Mouse (Mus musculus): ENCODE measurements around the gene Olfr823. TPM values are rescaled to one million over a fixed set of nuclear protein-coding genes. Genes with fewer than 3 reads are reported as not detected.
"Not testable (repeated sequence)": the region's sequence is repeated elsewhere in the genome, so short reads cannot be mapped to it uniquely, and the experiment has no call there.

Gene Olfr823
- polyA plus RNA-seq (2011; ENCODE audit: insufficient read length, low read depth, missing spikeins): not detected in 2 replicates

- not testable (repeated sequence) for H3K4me3 ChIP-seq (ENCODE audit: insufficient read depth, low read length); H3K27ac ChIP-seq (ENCODE audit: insufficient read depth, low read length)
Observed at GRCm38 (mm10) chr10:130115283-130115682, at the start of gene Olfr823. Gene Olfr823, minus strand, starts transcription at chr10:130115383.

DNA sequence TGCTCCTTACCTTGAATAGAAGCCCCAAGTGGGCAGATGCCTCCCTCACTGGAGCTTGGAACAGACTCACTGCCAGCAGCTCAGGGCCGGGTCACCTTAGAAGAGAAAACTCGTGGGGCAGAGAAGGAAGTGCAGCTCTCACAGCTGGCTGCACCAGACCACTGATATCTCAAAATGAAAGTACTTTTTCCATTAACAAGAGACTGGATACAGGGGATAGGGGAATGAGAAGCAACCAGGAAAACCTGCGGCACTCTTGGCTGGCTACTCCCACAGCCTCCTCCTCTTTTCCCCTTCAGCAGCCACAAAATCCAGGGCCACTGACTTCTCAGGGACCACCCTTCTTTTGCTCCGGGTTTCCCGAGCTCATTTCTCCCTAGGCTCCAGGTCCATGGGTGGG, 28.9 kb upstream of the Olfr823 start:
- Histone ChIP-seq H3K4me3 (ENCODE audit: insufficient read depth, low read length) (no peak overlapping the region), H3K27ac (ENCODE audit: insufficient read depth, low read length) (no peak overlapping the region), H3K4me1 (ENCODE audit: control insufficient read depth, insufficient read depth, low read length) (no peaks in the 10 kb centered on the region)
- TF ChIP-seq POLR2A (IDR thresholded peaks at IDR 0.05; ENCODE audit: low read depth, low read length): no peak
- TF ChIP-seq CTCF (IDR thresholded peaks at IDR 0.05; ENCODE audit: borderline replicate concordance, insufficient read depth, low read length): no peak

More at GRCm38 (mm10) chr10:130115283-130115682, at the start of gene Olfr823:
- not testable (repeated sequence) for H3K4me1 ChIP-seq (ENCODE audit: control insufficient read depth, insufficient read depth, low read length)

DNA sequence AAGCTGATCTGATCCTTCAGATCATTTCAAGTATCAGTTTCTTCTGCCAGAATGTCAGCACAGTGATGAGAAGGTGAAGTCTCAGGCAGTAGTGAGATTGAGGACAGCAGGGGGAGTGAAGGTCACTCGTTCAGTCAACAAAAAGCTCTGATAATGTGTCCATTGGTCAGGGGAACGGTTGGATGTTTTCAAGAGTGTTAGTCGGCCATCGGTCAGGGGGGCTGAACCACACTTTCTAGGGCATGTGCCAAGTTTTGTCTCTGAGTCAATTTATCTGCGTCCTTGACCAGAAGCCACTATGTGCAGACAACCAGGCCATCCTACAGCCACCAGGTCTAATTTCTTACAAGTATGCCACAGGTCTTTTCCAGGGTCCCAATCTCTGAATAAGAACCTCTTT, 27.3 kb upstream of the Olfr823 start:
- H3K27ac ChIP-seq (ENCODE audit: insufficient read depth, low read length); H3K4me1 ChIP-seq (ENCODE audit: control insufficient read depth, insufficient read depth, low read length); H3K4me3 ChIP-seq (ENCODE audit: insufficient read depth, low read length): not testable (repeated sequence)

GRCm38 (mm10) chr10:130134811-130135210, 19.6 kb upstream of the Olfr823 start:
- H3K27ac ChIP-seq (ENCODE audit: insufficient read depth, low read length): no peak overlapping the region
- no peaks in the 10 kb centered on the region for H3K4me1 ChIP-seq (ENCODE audit: control insufficient read depth, insufficient read depth, low read length)
- TF ChIP-seq POLR2A (IDR thresholded peaks at IDR 0.05; ENCODE audit: low read depth, low read length) (no peak), CTCF (IDR thresholded peaks at IDR 0.05; ENCODE audit: borderline replicate concordance, insufficient read depth, low read length) (no peak)
- no peak overlapping the region for H3K4me3 ChIP-seq (ENCODE audit: insufficient read depth, low read length)

DNA sequence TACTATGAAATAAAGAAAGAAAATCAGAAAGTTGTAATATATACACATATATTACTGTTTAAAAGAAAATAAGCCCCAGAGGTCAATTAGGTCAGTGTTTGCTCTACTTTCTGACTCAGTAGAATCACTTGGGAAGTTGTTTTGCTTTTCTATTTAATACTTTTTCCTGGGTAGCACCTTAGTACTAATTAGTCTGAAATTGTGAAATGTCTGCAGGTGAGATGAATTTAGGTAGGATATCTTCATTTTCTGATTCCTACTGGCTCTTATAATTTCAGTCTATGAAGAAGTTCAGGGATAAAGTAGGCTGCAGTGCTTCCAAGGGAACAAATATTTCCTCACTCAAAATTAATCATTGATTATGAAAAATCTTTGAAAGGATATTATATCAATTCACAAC, 14.7 kb upstream of the Olfr823 start, which contains the start of gene Olfr824:
Gene Olfr824, minus strand, starts transcription at position 101 of the 400 bp plus-strand sequence.
- H3K4me3 ChIP-seq (ENCODE audit: insufficient read depth, low read length); H3K27ac ChIP-seq (ENCODE audit: insufficient read depth, low read length); H3K4me1 ChIP-seq (ENCODE audit: control insufficient read depth, insufficient read depth, low read length): not testable (repeated sequence)

DNA sequence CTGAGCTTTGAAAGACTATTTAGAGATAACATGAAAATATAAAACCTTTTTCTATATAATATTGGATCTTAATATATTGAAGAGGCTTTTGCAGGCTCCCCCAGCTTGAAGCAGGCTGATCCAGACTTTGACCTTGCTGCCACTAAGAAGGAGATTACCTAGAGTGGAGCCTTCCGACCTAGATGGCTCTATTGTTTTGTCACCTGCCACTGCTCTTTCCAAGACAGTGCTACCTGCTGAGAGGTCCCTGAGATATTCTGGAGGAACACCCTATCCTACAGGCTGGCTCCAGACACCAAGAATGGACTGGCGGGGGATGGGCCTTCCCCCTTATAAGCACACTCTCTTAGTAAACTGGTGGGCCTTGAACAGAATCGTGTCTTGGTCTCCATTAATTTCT, 862 bp upstream of the Olfr823 start:
- not testable (repeated sequence) for H3K4me3 ChIP-seq (ENCODE audit: insufficient read depth, low read length); H3K4me1 ChIP-seq (ENCODE audit: control insufficient read depth, insufficient read depth, low read length); H3K27ac ChIP-seq (ENCODE audit: insufficient read depth, low read length)

DNA sequence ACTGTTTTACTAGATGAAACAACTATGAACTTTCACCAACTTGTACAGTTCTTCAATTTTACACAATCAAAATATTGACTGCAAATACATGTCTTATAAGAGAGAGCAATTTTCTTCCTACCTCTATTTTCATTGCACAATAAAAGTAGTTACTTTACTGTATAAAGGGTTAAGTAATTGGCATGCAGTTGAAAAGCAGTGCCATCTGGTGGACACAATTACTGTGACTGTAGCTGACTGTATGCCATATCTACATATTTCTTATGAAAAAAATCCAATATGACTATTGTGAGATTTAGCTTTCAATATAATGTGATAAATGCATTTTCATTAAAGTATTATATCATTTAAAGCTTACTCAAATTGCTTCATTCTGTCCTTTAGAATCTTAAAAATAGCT, 19.1 kb downstream of the Olfr823 start:
- no peak overlapping the region for H3K27ac ChIP-seq (ENCODE audit: insufficient read depth, low read length)
- no peak overlapping the region for H3K4me3 ChIP-seq (ENCODE audit: insufficient read depth, low read length)
- TF ChIP-seq POLR2A (IDR thresholded peaks at IDR 0.05; ENCODE audit: low read depth, low read length): no peak
- no peak for TF ChIP-seq CTCF (IDR thresholded peaks at IDR 0.05; ENCODE audit: borderline replicate concordance, insufficient read depth, low read length)
- H3K4me1 ChIP-seq (ENCODE audit: control insufficient read depth, insufficient read depth, low read length): no peaks in the 10 kb centered on the region

DNA sequence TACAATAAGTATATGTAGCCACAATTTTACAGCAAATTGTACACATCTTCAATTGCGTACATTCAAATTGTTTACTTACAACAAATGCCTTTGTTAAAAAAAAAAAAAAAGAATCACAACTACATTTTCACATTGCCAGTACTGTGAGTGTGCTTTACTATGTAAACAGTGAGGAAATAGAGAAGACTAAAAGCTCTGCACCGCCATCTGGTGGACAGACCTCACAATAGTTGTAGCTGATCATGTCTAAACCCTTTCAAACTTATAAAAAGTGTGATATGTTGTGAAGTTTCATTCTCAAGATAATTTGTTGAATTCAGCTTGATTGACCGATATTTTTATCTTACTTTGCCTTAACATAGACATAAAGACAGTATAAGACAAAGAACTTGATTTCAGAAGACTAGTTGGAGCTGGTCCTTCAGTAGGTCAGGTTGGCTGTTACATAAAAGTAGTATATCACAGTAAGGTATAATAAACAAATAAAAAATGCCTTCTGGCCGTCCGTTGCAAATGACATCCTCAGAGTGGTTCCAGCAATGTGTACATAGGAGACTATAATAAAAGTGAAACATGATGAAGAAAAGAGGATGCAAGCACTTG, 22.2 kb downstream of the Olfr823 start:
- Histone ChIP-seq H3K4me3 (ENCODE audit: insufficient read depth, low read length) (no peak overlapping the region), H3K27ac (ENCODE audit: insufficient read depth, low read length) (no peak overlapping the region), H3K4me1 (ENCODE audit: control insufficient read depth, insufficient read depth, low read length) (no peaks in the 10 kb centered on the region)
- TF ChIP-seq POLR2A (IDR thresholded peaks at IDR 0.05; ENCODE audit: low read depth, low read length) (no peak), CTCF (IDR thresholded peaks at IDR 0.05; ENCODE audit: borderline replicate concordance, insufficient read depth, low read length) (no peak)

DNA sequence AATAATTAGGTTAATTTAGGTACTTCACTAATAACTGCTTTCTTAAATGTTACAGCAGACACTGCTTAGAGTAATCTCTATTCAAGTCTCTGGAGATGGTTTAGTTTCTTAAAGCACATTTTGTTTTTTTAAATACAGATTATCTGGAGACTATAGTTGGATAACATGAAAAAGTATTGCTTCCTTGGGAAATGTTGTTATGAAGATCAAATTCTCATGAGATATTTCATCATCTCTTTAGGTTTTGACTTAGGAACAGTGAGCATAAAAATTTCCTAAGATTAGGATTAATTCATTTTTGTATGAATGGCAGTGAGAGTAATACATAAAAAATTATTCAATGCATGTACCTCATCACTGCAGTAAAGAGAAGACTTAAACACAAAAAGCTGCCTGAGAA, 44.3 kb downstream of the Olfr823 start, which contains the start of gene Olfr822:
Gene Olfr822, plus strand, starts transcription at position 301 of the 400 bp plus-strand sequence.
- TF ChIP-seq CTCF (IDR thresholded peaks at IDR 0.05; ENCODE audit: borderline replicate concordance, insufficient read depth, low read length) (no peak), POLR2A (IDR thresholded peaks at IDR 0.05; ENCODE audit: low read depth, low read length) (no peak)
- Histone ChIP-seq H3K4me3 (ENCODE audit: insufficient read depth, low read length) (no peak within 1 kb of the TSS), H3K4me1 (ENCODE audit: control insufficient read depth, insufficient read depth, low read length) (no peaks in the 10 kb centered on the region)

More for the DNA sequence above, 44.3 kb downstream of the Olfr823 start, which contains the start of gene Olfr822:
- H3K27ac ChIP-seq (ENCODE audit: insufficient read depth, low read length): no peak within 1 kb of the TSS

Other genes starting within 250 kb of the Olfr823 start
- not detected in 2 replicates for gene Olfr814, start 235.5 kb downstream of the Olfr823 start, polyA plus RNA-seq (2011; ENCODE audit: insufficient read length, low read depth, missing spikeins)
- not detected in 2 replicates for gene Olfr815, start 209.5 kb downstream of the Olfr823 start, polyA plus RNA-seq (2011; ENCODE audit: insufficient read length, low read depth, missing spikeins)
- gene Olfr816, start 199.8 kb downstream of the Olfr823 start, polyA plus RNA-seq (2011; ENCODE audit: insufficient read length, low read depth, missing spikeins): not detected in 2 replicates
- gene Olfr818, start 166.3 kb downstream of the Olfr823 start, polyA plus RNA-seq (2011; ENCODE audit: insufficient read length, low read depth, missing spikeins): not detected in 2 replicates
- gene Olfr819, start 148.1 kb downstream of the Olfr823 start, polyA plus RNA-seq (2011; ENCODE audit: insufficient read length, low read depth, missing spikeins): not detected in 2 replicates
- not detected in 2 replicates for gene Olfr247, start 139.2 kb downstream of the Olfr823 start, polyA plus RNA-seq (2011; ENCODE audit: insufficient read length, low read depth, missing spikeins)
- not detected in 2 replicates for gene Gm10310, start 130.3 kb downstream of the Olfr823 start, polyA plus RNA-seq (2011; ENCODE audit: insufficient read length, low read depth, missing spikeins)
- gene Olfr820, start 102.8 kb downstream of the Olfr823 start, polyA plus RNA-seq (2011; ENCODE audit: insufficient read length, low read depth, missing spikeins): not detected in 2 replicates
- not detected in 2 replicates for gene Olfr821, start 85.0 kb downstream of the Olfr823 start, polyA plus RNA-seq (2011; ENCODE audit: insufficient read length, low read depth, missing spikeins)
- gene Olfr822, start 44.2 kb downstream of the Olfr823 start, polyA plus RNA-seq (2011; ENCODE audit: insufficient read length, low read depth, missing spikeins): not detected in 2 replicates
- not detected in 2 replicates for gene Olfr824, start 14.6 kb upstream of the Olfr823 start, polyA plus RNA-seq (2011; ENCODE audit: insufficient read length, low read depth, missing spikeins)
- not detected in 2 replicates for gene Olfr825, start 51.4 kb upstream of the Olfr823 start, polyA plus RNA-seq (2011; ENCODE audit: insufficient read length, low read depth, missing spikeins)
- not detected in 2 replicates for gene Olfr826, start 68.8 kb upstream of the Olfr823 start, polyA plus RNA-seq (2011; ENCODE audit: insufficient read length, low read depth, missing spikeins)
- not detected in 2 replicates for gene Olfr827, start 99.0 kb upstream of the Olfr823 start, polyA plus RNA-seq (2011; ENCODE audit: insufficient read length, low read depth, missing spikeins)
- not detected in 2 replicates for gene Neurod4, start 164.9 kb upstream of the Olfr823 start, polyA plus RNA-seq (2011; ENCODE audit: insufficient read length, low read depth, missing spikeins)
- gene Tespa1, start 207.5 kb upstream of the Olfr823 start, polyA plus RNA-seq (2011; ENCODE audit: insufficient read length, low read depth, missing spikeins): not detected in 2 replicates

Measured in embryonic fibroblast, embryonic 13.5 days (primary cell).